Mouse (Mus musculus): ENCODE measurements around the gene Ntrk3. TPM values are rescaled to one million over a fixed set of nuclear protein-coding genes. Genes with fewer than 3 reads are reported as not detected.

Ntrk3 gene
- 1.3 and 1.5 TPM in 2 replicates for polyA plus RNA-seq (2015; fragmentation: Nextera tagmentation; extraction: Ambion mirVana)

- no peak for TF ChIP-seq CTCF (IDR thresholded peaks at IDR 0.05; ENCODE audit: low read depth)
- Histone ChIP-seq H3K4me3 (replicated peaks; ENCODE audit: low read depth, low read length) (no peak within 1 kb of the TSS), H3K9ac (ENCODE audit: low read depth, low read length) (no peak within 1 kb of the TSS), H3K27ac (no peak within 1 kb of the TSS), H3K4me1 (replicated peaks; ENCODE audit: insufficient read depth, low read length) (no peaks in the 10 kb centered on the region), H3K27me3 (ENCODE audit: insufficient read depth, low read length) (no peaks in the 10 kb centered on the region), H3K9me3 (replicated peaks; ENCODE audit: low read length) (no peaks in the 10 kb centered on the region), H3K36me3 (ENCODE audit: insufficient read depth, low read length) (no peaks in the 10 kb centered on the region), H3K4me2 (ENCODE audit: low read length) (no peak within 1 kb of the TSS)
- no peak for ATAC-seq (replicated peaks; ENCODE audit: low FRiP score, low read depth)
- no peak for DNase-seq (ENCODE audit: low spot score)
- WGBS: 87% methylated on average over 5 of the region's 5 CpGs
These were observed at the start of gene Ntrk3 for GRCm38 (mm10) chr7:78737614-78738210. Gene Ntrk3 (minus strand): TSS chr7:78738012.

- no peak for TF ChIP-seq CTCF (IDR thresholded peaks at IDR 0.05; ENCODE audit: low read depth)
- Histone ChIP-seq H3K27me3 (ENCODE audit: insufficient read depth, low read length) (no peaks in the 10 kb centered on the region), H3K4me2 (ENCODE audit: low read length) (no peak overlapping the region), H3K36me3 (ENCODE audit: insufficient read depth, low read length) (peaks cover 15% of the 10 kb centered on the region), H3K4me1 (replicated peaks; ENCODE audit: insufficient read depth, low read length) (peaks cover 9% of the 10 kb centered on the region), H3K27ac (no peak overlapping the region), H3K9ac (ENCODE audit: low read depth, low read length) (no peak overlapping the region), H3K4me3 (replicated peaks; ENCODE audit: low read depth, low read length) (no peak overlapping the region), H3K9me3 (replicated peaks; ENCODE audit: low read length) (no peaks in the 10 kb centered on the region)
- 80% methylated on average over 5 of the region's 5 CpGs for WGBS
- ATAC-seq (replicated peaks; ENCODE audit: low FRiP score, low read depth) (no peak), DNase-seq (ENCODE audit: low spot score) (no peak)
These were observed 48.1 kb upstream of the Ntrk3 start for GRCm38 (mm10) chr7:78785906-78786305.

GRCm38 (mm10) chr7:78782639-78783581 lies 45.1 kb upstream of the Ntrk3 start, which contains the start of the genes Mrps11 and Mrpl46:
Gene Mrps11 (plus strand): TSS chr7:78783119.
Gene Mrpl46 (minus strand): TSS chr7:78783531.
- under 1% methylated on average over 44 of the region's 44 CpGs for WGBS
- no peaks in the 10 kb centered on the region for H3K9me3 ChIP-seq (replicated peaks; ENCODE audit: low read length)
- peak within 1 kb of the TSS; percentile 86 for H3K4me3 ChIP-seq (replicated peaks; ENCODE audit: low read depth, low read length)
- ATAC-seq (replicated peaks; ENCODE audit: low FRiP score, low read depth) (peak; percentile 98), DNase-seq (ENCODE audit: low spot score) (peak; percentile 93)
- H3K27ac ChIP-seq: peak within 1 kb of the TSS; percentile 48; the same call in 1 of the 2 replicates
- H3K36me3 ChIP-seq (ENCODE audit: insufficient read depth, low read length): peaks cover 17% of the 10 kb centered on the region
- peak within 1 kb of the TSS; percentile 86 for H3K4me2 ChIP-seq (ENCODE audit: low read length)
- no peaks in the 10 kb centered on the region for H3K27me3 ChIP-seq (ENCODE audit: insufficient read depth, low read length)
- no peak for TF ChIP-seq CTCF (IDR thresholded peaks at IDR 0.05; ENCODE audit: low read depth)
- peak within 1 kb of the TSS; percentile 83 for H3K9ac ChIP-seq (ENCODE audit: low read depth, low read length)
- H3K4me1 ChIP-seq (replicated peaks; ENCODE audit: insufficient read depth, low read length): peaks cover 9% of the 10 kb centered on the region

GRCm38 (mm10) chr7:78778741-78779140 lies 40.9 kb upstream of the Ntrk3 start:
- Histone ChIP-seq H3K27ac (no peak overlapping the region), H3K36me3 (ENCODE audit: insufficient read depth, low read length) (peaks cover 45% of the 10 kb centered on the region), H3K9ac (ENCODE audit: low read depth, low read length) (no peak overlapping the region), H3K4me3 (replicated peaks; ENCODE audit: low read depth, low read length) (no peak overlapping the region), H3K27me3 (ENCODE audit: insufficient read depth, low read length) (no peaks in the 10 kb centered on the region), H3K4me1 (replicated peaks; ENCODE audit: insufficient read depth, low read length) (peaks cover 7% of the 10 kb centered on the region), H3K9me3 (replicated peaks; ENCODE audit: low read length) (no peaks in the 10 kb centered on the region), H3K4me2 (ENCODE audit: low read length) (no peak overlapping the region)
- 87% methylated on average over 5 of the region's 5 CpGs for WGBS
- DNase-seq (ENCODE audit: low spot score): no peak
- no peak for TF ChIP-seq CTCF (IDR thresholded peaks at IDR 0.05; ENCODE audit: low read depth)
- no peak for ATAC-seq (replicated peaks; ENCODE audit: low FRiP score, low read depth)

GRCm38 (mm10) chr7:78770936-78771335 lies 33.1 kb upstream of the Ntrk3 start:
- WGBS: 89% methylated on average over 5 of the region's 5 CpGs

GRCm38 (mm10) chr7:78769075-78769652 lies 31.4 kb upstream of the Ntrk3 start:
- no peaks in the 10 kb centered on the region for H3K27me3 ChIP-seq (ENCODE audit: insufficient read depth, low read length)
- no peak overlapping the region; the same call in 1 of the 2 replicates for H3K9ac ChIP-seq (ENCODE audit: low read depth, low read length)
- no peaks in the 10 kb centered on the region for H3K4me1 ChIP-seq (replicated peaks; ENCODE audit: insufficient read depth, low read length)
- no peaks in the 10 kb centered on the region for H3K9me3 ChIP-seq (replicated peaks; ENCODE audit: low read length)
- H3K36me3 ChIP-seq (ENCODE audit: insufficient read depth, low read length): 0 out of 2 replicates have a peak, but pooled peaks cover 12% of the 10 kb centered on the region
- TF ChIP-seq CTCF (IDR thresholded peaks at IDR 0.05; ENCODE audit: low read depth): no peak
- no peak for ATAC-seq (replicated peaks; ENCODE audit: low FRiP score, low read depth)
- H3K27ac ChIP-seq: no peak overlapping the region
- 37% methylated on average over 7 of the region's 7 CpGs for WGBS
- peak; percentile 57 for DNase-seq (ENCODE audit: low spot score)
- no peak overlapping the region for H3K4me3 ChIP-seq (replicated peaks; ENCODE audit: low read depth, low read length)
- H3K4me2 ChIP-seq (ENCODE audit: low read length): no peak overlapping the region

More at GRCm38 (mm10) chr7:78770936-78771335, 33.1 kb upstream of the Ntrk3 start:
- no peaks in the 10 kb centered on the region for H3K4me1 ChIP-seq (replicated peaks; ENCODE audit: insufficient read depth, low read length)
- 0 out of 2 replicates have a peak, but pooled peaks cover 25% of the 10 kb centered on the region for H3K36me3 ChIP-seq (ENCODE audit: insufficient read depth, low read length)
- H3K27me3 ChIP-seq (ENCODE audit: insufficient read depth, low read length): no peaks in the 10 kb centered on the region
- H3K9me3 ChIP-seq (replicated peaks; ENCODE audit: low read length): no peaks in the 10 kb centered on the region
- DNase-seq (ENCODE audit: low spot score): no peak
- TF ChIP-seq CTCF (IDR thresholded peaks at IDR 0.05; ENCODE audit: low read depth): no peak
- ATAC-seq (replicated peaks; ENCODE audit: low FRiP score, low read depth): no peak
- no peak overlapping the region for H3K27ac ChIP-seq
- no peak overlapping the region for H3K9ac ChIP-seq (ENCODE audit: low read depth, low read length)
- H3K4me3 ChIP-seq (replicated peaks; ENCODE audit: low read depth, low read length): no peak overlapping the region
- H3K4me2 ChIP-seq (ENCODE audit: low read length): no peak overlapping the region

All from kidney, postnatal 0 days (tissue).